Mouse (Mus musculus): ENCODE measurements around the gene Ttc28.

GRCm38 (mm10) chr5:110877666-110878505, 1.7 kb upstream of the Ttc28 start:
- TF ChIP-seq MEF2A (IDR thresholded peaks at IDR 0.05; ENCODE audit: extremely low read depth, insufficient replicate concordance, low read depth, low read length, poor library complexity, severe bottlenecking) (no peak), POLR2A (IDR thresholded peaks at IDR 0.05; ENCODE audit: control insufficient read depth in 1 of 2, insufficient read depth in 1 of 2, low read depth in 1 of 2, low read length in 2 of 2, poor library complexity in 1 of 2) (no peak), HCFC1 (IDR thresholded peaks at IDR 0.05; ENCODE audit: low read depth, low read length) (no peak)

Data from MEL (cell line).